Mouse (Mus musculus) liver, embryonic 14.5 days (tissue): ENCODE data around the gene Zfp202.

ENCODE experiments used
- CTCF ChIP-seq: IDR thresholded peaks from 2 replicates; pipeline ENCODE4 v1.5.1; 2016; ENCODE audit warnings: antibody characterized with exemption, low read depth, control low read depth
- EP300 ChIP-seq: IDR thresholded peaks from 2 replicates; pipeline ENCODE4 v1.6.1; 2016; ENCODE audit warnings: antibody characterized with exemption, low read depth

GRCm38 (mm10) chr9:40180620-40181019, 11.5 kb upstream of the Zfp202 start, which contains the start of gene Olfr986:
- TF ChIP-seq CTCF (no peak), EP300 (no peak)
